Mouse (Mus musculus): ENCODE measurements at regions not wholly inside any gene's neighbourhood (a gene's known extent, or its start where the extent isn't known, plus 50 kb on each side); places are given as distances from the start of the nearest gene placed in this dataset.
A peak's percentile ranks its signal among the peaks of the same experiment; 100 is the strongest.

GRCm38 (mm10) chr4:56630251-56630650 lies 109.6 kb upstream of the Gm26657 start:
- Histone ChIP-seq H3K9ac (ENCODE audit: low read length) (no peak overlapping the region), H3K36me3 (ENCODE audit: control insufficient read depth, insufficient read depth, low read length) (no peaks in the 10 kb centered on the region), H3K4me3 (ENCODE audit: low read depth, low read length) (no peak overlapping the region), H3K27ac (ENCODE audit: low read depth, low read length) (no peak overlapping the region), H3K27me3 (replicated peaks; ENCODE audit: control insufficient read depth, insufficient read depth, low read length) (no peaks in the 10 kb centered on the region), H3K9me3 (replicated peaks; ENCODE audit: control insufficient read depth, low read length) (no peaks in the 10 kb centered on the region), H3K4me2 (ENCODE audit: low read length) (no peak overlapping the region), H3K4me1 (ENCODE audit: control insufficient read depth, insufficient read depth, low read length) (no peaks in the 10 kb centered on the region)
- WGBS = 83% methylated on average over 6 of the region's 6 CpGs
- peak; percentile 24 for DNase-seq (ENCODE audit: low spot score)
- ATAC-seq = no peak

GRCm38 (mm10) chr4:56627206-56627605 lies 112.7 kb upstream of the Gm26657 start:
- ATAC-seq (no peak), DNase-seq (ENCODE audit: low spot score) (no peak)
- Histone ChIP-seq H3K27me3 (replicated peaks; ENCODE audit: control insufficient read depth, insufficient read depth, low read length) (no peaks in the 10 kb centered on the region), H3K36me3 (ENCODE audit: control insufficient read depth, insufficient read depth, low read length) (no peaks in the 10 kb centered on the region), H3K9ac (ENCODE audit: low read length) (no peak overlapping the region), H3K4me3 (ENCODE audit: low read depth, low read length) (no peak overlapping the region), H3K9me3 (replicated peaks; ENCODE audit: control insufficient read depth, low read length) (no peaks in the 10 kb centered on the region), H3K4me2 (ENCODE audit: low read length) (no peak overlapping the region), H3K4me1 (ENCODE audit: control insufficient read depth, insufficient read depth, low read length) (no peaks in the 10 kb centered on the region), H3K27ac (ENCODE audit: low read depth, low read length) (no peak overlapping the region)
- WGBS = 57% methylated on average over 7 of the region's 7 CpGs

GRCm38 (mm10) chr4:56621782-56622181 lies 118.1 kb upstream of the Gm26657 start:
- WGBS = 78% methylated on average over 4 of the region's 4 CpGs
- H3K9ac ChIP-seq (ENCODE audit: low read length) = no peak overlapping the region
- no peaks in the 10 kb centered on the region for H3K4me1 ChIP-seq (ENCODE audit: control insufficient read depth, insufficient read depth, low read length)
- H3K27me3 ChIP-seq (replicated peaks; ENCODE audit: control insufficient read depth, insufficient read depth, low read length) = no peaks in the 10 kb centered on the region
- H3K36me3 ChIP-seq (ENCODE audit: control insufficient read depth, insufficient read depth, low read length) = no peaks in the 10 kb centered on the region
- no peaks in the 10 kb centered on the region for H3K9me3 ChIP-seq (replicated peaks; ENCODE audit: control insufficient read depth, low read length)
- no peak for DNase-seq (ENCODE audit: low spot score)
- H3K4me3 ChIP-seq (ENCODE audit: low read depth, low read length) = no peak overlapping the region
- no peak overlapping the region for H3K27ac ChIP-seq (ENCODE audit: low read depth, low read length)
- H3K4me2 ChIP-seq (ENCODE audit: low read length) = no peak overlapping the region
- no peak for ATAC-seq

- no peaks in the 10 kb centered on the region for H3K36me3 ChIP-seq (ENCODE audit: control insufficient read depth, insufficient read depth, low read length)
- H3K9me3 ChIP-seq (replicated peaks; ENCODE audit: control insufficient read depth, low read length) = no peaks in the 10 kb centered on the region
- no peak overlapping the region for H3K4me3 ChIP-seq (ENCODE audit: low read depth, low read length)
- no peaks in the 10 kb centered on the region for H3K4me1 ChIP-seq (ENCODE audit: control insufficient read depth, insufficient read depth, low read length)
- no peak overlapping the region for H3K27ac ChIP-seq (ENCODE audit: low read depth, low read length)
- no peaks in the 10 kb centered on the region for H3K27me3 ChIP-seq (replicated peaks; ENCODE audit: control insufficient read depth, insufficient read depth, low read length)
- ATAC-seq (no peak), DNase-seq (ENCODE audit: low spot score) (no peak)
- WGBS = 82% methylated on average over 1 of the region's 1 CpGs
- H3K9ac ChIP-seq (ENCODE audit: low read length) = no peak overlapping the region
- H3K4me2 ChIP-seq (ENCODE audit: low read length) = no peak overlapping the region
These were observed 118.5 kb upstream of the Gm26657 start for GRCm38 (mm10) chr4:56621356-56621755.

GRCm38 (mm10) chr4:56620628-56621027 lies 119.2 kb upstream of the Gm26657 start:
- Histone ChIP-seq H3K9me3 (replicated peaks; ENCODE audit: control insufficient read depth, low read length) (no peaks in the 10 kb centered on the region), H3K4me3 (ENCODE audit: low read depth, low read length) (no peak overlapping the region), H3K27ac (ENCODE audit: low read depth, low read length) (no peak overlapping the region), H3K9ac (ENCODE audit: low read length) (no peak overlapping the region), H3K4me1 (ENCODE audit: control insufficient read depth, insufficient read depth, low read length) (no peaks in the 10 kb centered on the region), H3K4me2 (ENCODE audit: low read length) (no peak overlapping the region), H3K36me3 (ENCODE audit: control insufficient read depth, insufficient read depth, low read length) (no peaks in the 10 kb centered on the region), H3K27me3 (replicated peaks; ENCODE audit: control insufficient read depth, insufficient read depth, low read length) (no peaks in the 10 kb centered on the region)
- WGBS = 94% methylated on average over 7 of the region's 7 CpGs
- no peak for ATAC-seq
- no peak for DNase-seq (ENCODE audit: low spot score)

GRCm38 (mm10) chr4:56619803-56620202 lies 120.1 kb upstream of the Gm26657 start:
- no peak for ATAC-seq
- Histone ChIP-seq H3K27ac (ENCODE audit: low read depth, low read length) (no peak overlapping the region), H3K4me1 (ENCODE audit: control insufficient read depth, insufficient read depth, low read length) (no peaks in the 10 kb centered on the region), H3K4me3 (ENCODE audit: low read depth, low read length) (no peak overlapping the region), H3K9me3 (replicated peaks; ENCODE audit: control insufficient read depth, low read length) (no peaks in the 10 kb centered on the region), H3K4me2 (ENCODE audit: low read length) (no peak overlapping the region), H3K27me3 (replicated peaks; ENCODE audit: control insufficient read depth, insufficient read depth, low read length) (no peaks in the 10 kb centered on the region), H3K36me3 (ENCODE audit: control insufficient read depth, insufficient read depth, low read length) (no peaks in the 10 kb centered on the region), H3K9ac (ENCODE audit: low read length) (no peak overlapping the region)
- DNase-seq (ENCODE audit: low spot score) = no peak

- Histone ChIP-seq H3K4me1 (ENCODE audit: control insufficient read depth, insufficient read depth, low read length) (no peaks in the 10 kb centered on the region), H3K9ac (ENCODE audit: low read length) (no peak overlapping the region), H3K9me3 (replicated peaks; ENCODE audit: control insufficient read depth, low read length) (no peaks in the 10 kb centered on the region), H3K27ac (ENCODE audit: low read depth, low read length) (no peak overlapping the region), H3K4me2 (ENCODE audit: low read length) (no peak overlapping the region), H3K27me3 (replicated peaks; ENCODE audit: control insufficient read depth, insufficient read depth, low read length) (no peaks in the 10 kb centered on the region), H3K4me3 (ENCODE audit: low read depth, low read length) (no peak overlapping the region), H3K36me3 (ENCODE audit: control insufficient read depth, insufficient read depth, low read length) (no peaks in the 10 kb centered on the region)
- DNase-seq (ENCODE audit: low spot score) (no peak), ATAC-seq (no peak)
- WGBS = 85% methylated on average over 3 of the region's 3 CpGs
These were observed 120.8 kb upstream of the Gm26657 start for GRCm38 (mm10) chr4:56619054-56619453.

- H3K27ac ChIP-seq (ENCODE audit: low read depth, low read length) = no peak overlapping the region
- 87% methylated on average over 5 of the region's 5 CpGs for WGBS
- H3K27me3 ChIP-seq (replicated peaks; ENCODE audit: control insufficient read depth, insufficient read depth, low read length) = no peaks in the 10 kb centered on the region
- DNase-seq (ENCODE audit: low spot score) = no peak
- ATAC-seq = no peak
- H3K36me3 ChIP-seq (ENCODE audit: control insufficient read depth, insufficient read depth, low read length) = no peaks in the 10 kb centered on the region
- H3K4me2 ChIP-seq (ENCODE audit: low read length) = no peak overlapping the region
- no peak overlapping the region for H3K4me3 ChIP-seq (ENCODE audit: low read depth, low read length)
- H3K4me1 ChIP-seq (ENCODE audit: control insufficient read depth, insufficient read depth, low read length) = no peaks in the 10 kb centered on the region
- H3K9ac ChIP-seq (ENCODE audit: low read length) = no peak overlapping the region
- no peaks in the 10 kb centered on the region for H3K9me3 ChIP-seq (replicated peaks; ENCODE audit: control insufficient read depth, low read length)
These were observed 121.4 kb upstream of the Gm26657 start for GRCm38 (mm10) chr4:56618433-56618832.

GRCm38 (mm10) chr4:56617661-56618360 lies 122.1 kb upstream of the Gm26657 start:
- Histone ChIP-seq H3K27ac (ENCODE audit: low read depth, low read length) (no peak overlapping the region), H3K36me3 (ENCODE audit: control insufficient read depth, insufficient read depth, low read length) (no peaks in the 10 kb centered on the region), H3K27me3 (replicated peaks; ENCODE audit: control insufficient read depth, insufficient read depth, low read length) (no peaks in the 10 kb centered on the region), H3K4me3 (ENCODE audit: low read depth, low read length) (no peak overlapping the region), H3K4me1 (ENCODE audit: control insufficient read depth, insufficient read depth, low read length) (no peaks in the 10 kb centered on the region), H3K9me3 (replicated peaks; ENCODE audit: control insufficient read depth, low read length) (no peaks in the 10 kb centered on the region), H3K9ac (ENCODE audit: low read length) (no peak overlapping the region), H3K4me2 (ENCODE audit: low read length) (no peak overlapping the region)
- 81% methylated on average over 10 of the region's 10 CpGs for whole genome bisulfite sequencing
- no peak for DNase-seq (ENCODE audit: low spot score)
- ATAC-seq = no peak

Measured in forebrain, embryonic 14.5 days (tissue).